Mouse (Mus musculus) neural tube, embryonic 15.5 days (tissue): Measurements from ENCODE around the gene Pla2g4d. TPM values are rescaled to one million over a fixed set of nuclear protein-coding genes. Genes with fewer than 3 reads are reported as not detected.

Experiments used
- ATAC-seq: fragments of 200-750 bp; cut with Nextera tagmentation; 2 replicates; pipeline ENCODE4 v1.8.0; 2017; ENCODE audit warnings: mild to moderate bottlenecking, moderate TSS enrichment, moderate library complexity; ENCODE audit not compliant: low FRiP score
- H3K27ac ChIP-seq: fragments of 300-500 bp; sonication (generic); replicated peaks from 2 replicates; pipeline ENCODE4 v1.5.1; 2015; ENCODE audit warnings: mild to moderate bottlenecking, inconsistent platforms
- H3K27me3 ChIP-seq: fragments of 300-500 bp; sonication (generic); replicated peaks from 2 replicates; pipeline ENCODE4 v1.6.1; 2015; ENCODE audit warnings: inconsistent platforms
- H3K36me3 ChIP-seq: fragments of 300-500 bp; sonication (generic); 2 replicates; pipeline ENCODE4 v1.6.1; 2015; ENCODE audit warnings: inconsistent platforms
- H3K4me1 ChIP-seq: fragments of 300-500 bp; sonication (generic); 2 replicates; pipeline ENCODE4 v1.6.1; 2015; ENCODE audit warnings: inconsistent platforms
- H3K4me2 ChIP-seq: fragments of 300-500 bp; sonication (generic); 2 replicates; pipeline ENCODE4 v1.6.1; 2015; ENCODE audit warnings: inconsistent platforms, mild to moderate bottlenecking, moderate library complexity
- H3K4me3 ChIP-seq: fragments of 300-500 bp; sonication (generic); replicated peaks from 2 replicates; pipeline ENCODE4 v1.5.1; 2015; ENCODE audit warnings: mild to moderate bottlenecking, inconsistent platforms
- H3K9ac ChIP-seq: fragments of 300-500 bp; sonication (generic); replicated peaks from 2 replicates; pipeline ENCODE4 v1.6.1; 2015; ENCODE audit warnings: mild to moderate bottlenecking, inconsistent platforms
- H3K9me3 ChIP-seq: fragments of 300-500 bp; sonication (generic); replicated peaks from 2 replicates; pipeline ENCODE4 v1.6.1; 2016; ENCODE audit warnings: inconsistent platforms
- WGBS: fragments of 180-500 bp; shearing (Covaris S2); methylation state at CpG from one replicate; pipeline ENCODE4 v1.1.7; 2015; ENCODE audit warnings: mixed read lengths; 5-methylcytosine and 5-hydroxymethylcytosine counted together
- polyA plus RNA-seq: library from polyadenylated mRNA; unstranded; fragments of >200 nt; fragmentation: Nextera tagmentation; extraction: Ambion mirVana; gene quantifications from 2 replicates; pipeline ENCODE4 v1.2.1, GENCODE M21; 2015

Gene Pla2g4d
- polyA plus RNA-seq, 1 experiment from 2014 or later, result 0.04 TPM

DNA sequence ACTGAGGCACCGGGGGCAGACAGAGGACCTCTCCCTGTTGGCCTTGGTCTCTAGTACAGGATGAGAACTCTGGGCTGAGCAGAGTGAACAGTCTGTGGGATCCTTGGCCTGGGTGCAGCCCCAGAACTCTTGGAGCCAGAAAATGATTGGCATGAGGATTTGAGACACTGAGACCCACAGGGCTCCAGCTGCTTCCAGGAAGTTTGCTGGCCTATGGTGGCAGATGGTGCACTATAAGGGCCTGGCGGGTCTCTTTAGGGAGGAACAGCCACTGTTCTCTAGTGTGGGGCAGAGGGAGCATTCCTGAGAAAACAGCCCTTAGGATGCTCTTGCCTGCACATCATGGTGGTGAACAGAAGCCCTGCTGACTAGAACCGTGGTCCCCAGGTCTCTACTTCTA lies 596 bp downstream of the Pla2g4d start:
- Histone ChIP-seq H3K36me3 (no peaks in the 10 kb centered on the region), H3K4me1 (no peaks in the 10 kb centered on the region), H3K9ac (no peak overlapping the region), H3K9me3 (no peaks in the 10 kb centered on the region), H3K4me3 (no peak overlapping the region), H3K27me3 (no peaks in the 10 kb centered on the region), H3K27ac (no peak overlapping the region), H3K4me2 (no peak overlapping the region)
- no peak for ATAC-seq
- WGBS, result 86% methylated on average over 3 of the region's 3 CpGs

DNA sequence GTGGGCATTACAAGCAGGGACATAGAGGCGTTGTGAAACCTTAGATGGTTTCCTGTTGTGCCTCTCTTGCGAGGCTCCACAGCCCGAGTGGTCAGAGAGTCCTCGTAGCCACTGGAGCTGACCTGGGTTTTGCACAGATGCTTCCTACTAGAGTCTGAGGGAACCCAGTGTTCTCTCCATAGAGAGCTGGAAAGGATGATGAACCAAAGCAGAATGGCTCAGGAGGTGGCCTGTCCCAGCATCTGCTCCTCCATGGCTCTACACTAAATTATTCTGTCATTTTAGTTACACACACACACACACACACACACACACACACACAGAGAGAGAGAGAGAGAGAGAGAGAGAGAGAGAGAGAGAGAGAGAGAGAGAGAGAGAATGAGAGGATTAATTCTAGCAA lies 3.4 kb downstream of the Pla2g4d start:
- Histone ChIP-seq H3K36me3 (no peaks in the 10 kb centered on the region), H3K27ac (no peak overlapping the region), H3K4me1 (no peaks in the 10 kb centered on the region), H3K9me3 (no peaks in the 10 kb centered on the region), H3K9ac (no peak overlapping the region), H3K27me3 (no peaks in the 10 kb centered on the region), H3K4me2 (no peak overlapping the region), H3K4me3 (no peak overlapping the region)
- WGBS, result 71% methylated on average over 4 of the region's 4 CpGs
- ATAC-seq, result no peak

DNA sequence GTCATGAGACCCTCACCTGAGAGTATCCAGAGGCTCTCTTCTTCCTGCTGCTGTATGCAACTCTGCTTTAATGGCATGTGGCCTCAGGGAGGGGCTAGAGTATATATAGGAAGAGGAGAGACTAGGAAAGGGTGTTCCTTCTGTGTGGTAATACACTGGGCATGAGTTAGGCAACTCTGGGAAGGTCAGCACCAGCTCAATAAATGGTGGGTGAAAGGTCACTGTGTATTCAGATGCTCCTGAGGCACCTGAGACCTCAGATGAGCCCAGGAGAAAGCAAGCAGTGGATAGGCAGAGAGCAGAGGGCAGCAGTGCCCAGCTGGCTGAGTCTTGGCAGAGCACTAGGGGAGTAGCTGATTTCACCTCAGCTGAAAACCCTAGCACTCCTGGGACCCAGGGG lies 4.3 kb downstream of the Pla2g4d start:
- Histone ChIP-seq H3K36me3 (no peaks in the 10 kb centered on the region), H3K4me2 (no peak overlapping the region), H3K9ac (no peak overlapping the region), H3K27ac (no peak overlapping the region), H3K4me3 (no peak overlapping the region), H3K9me3 (no peaks in the 10 kb centered on the region), H3K4me1 (no peaks in the 10 kb centered on the region), H3K27me3 (no peaks in the 10 kb centered on the region)
- no peak for ATAC-seq

DNA sequence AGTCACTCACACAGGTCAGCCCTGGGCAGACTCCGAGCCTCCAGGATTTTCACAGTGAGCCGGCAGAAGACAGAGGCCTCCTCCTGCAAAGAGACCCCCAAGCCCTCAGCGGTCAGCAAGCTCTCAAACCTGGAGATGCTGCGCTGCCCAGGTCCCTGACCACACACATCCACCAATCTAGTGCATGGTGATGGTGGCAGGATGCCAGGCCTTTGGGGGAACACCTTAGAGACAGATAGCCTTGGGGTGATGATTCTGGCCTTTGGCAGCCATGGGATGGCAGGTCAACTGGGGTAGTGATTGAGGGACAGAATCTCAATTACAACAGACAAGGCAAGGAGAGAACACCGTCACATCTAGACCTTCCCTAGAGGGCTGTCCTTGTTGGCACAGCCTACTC lies 4.9 kb downstream of the Pla2g4d start:
- H3K27me3 ChIP-seq, result no peaks in the 10 kb centered on the region
- ATAC-seq, result no peak
- H3K9me3 ChIP-seq, result no peaks in the 10 kb centered on the region
- H3K9ac ChIP-seq, result no peak overlapping the region
- H3K27ac ChIP-seq, result no peak overlapping the region
- H3K4me2 ChIP-seq, result no peak overlapping the region
- WGBS, result 88% methylated on average over 5 of the region's 5 CpGs
- H3K4me3 ChIP-seq, result no peak overlapping the region
- H3K4me1 ChIP-seq, result no peaks in the 10 kb centered on the region
- no peaks in the 10 kb centered on the region for H3K36me3 ChIP-seq

DNA sequence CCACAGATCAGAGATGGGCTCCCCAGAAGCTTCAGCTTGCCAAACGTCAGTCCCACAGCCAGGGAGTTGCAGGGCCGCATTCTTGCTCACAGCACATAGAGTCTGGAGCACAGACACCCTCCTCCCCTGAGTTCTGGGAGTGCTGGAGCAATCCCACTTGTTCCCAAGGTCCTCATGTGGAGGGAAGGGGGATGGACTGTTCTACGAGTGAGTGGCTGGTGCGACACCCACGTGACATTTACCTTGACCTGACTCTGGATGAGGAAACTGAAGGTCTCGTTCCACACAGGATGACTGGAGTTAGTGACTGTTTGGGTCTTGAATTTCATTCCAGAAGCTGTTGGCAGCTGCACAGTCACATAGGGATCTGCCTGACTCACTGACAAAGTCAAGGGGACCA lies 5.4 kb downstream of the Pla2g4d start:
- Histone ChIP-seq H3K27me3 (no peaks in the 10 kb centered on the region), H3K9ac (no peak overlapping the region), H3K9me3 (no peaks in the 10 kb centered on the region), H3K36me3 (no peaks in the 10 kb centered on the region), H3K4me1 (no peaks in the 10 kb centered on the region), H3K4me2 (no peak overlapping the region), H3K4me3 (no peak overlapping the region), H3K27ac (no peak overlapping the region)
- WGBS, result 68% methylated on average over 6 of the region's 6 CpGs
- ATAC-seq, result no peak

DNA sequence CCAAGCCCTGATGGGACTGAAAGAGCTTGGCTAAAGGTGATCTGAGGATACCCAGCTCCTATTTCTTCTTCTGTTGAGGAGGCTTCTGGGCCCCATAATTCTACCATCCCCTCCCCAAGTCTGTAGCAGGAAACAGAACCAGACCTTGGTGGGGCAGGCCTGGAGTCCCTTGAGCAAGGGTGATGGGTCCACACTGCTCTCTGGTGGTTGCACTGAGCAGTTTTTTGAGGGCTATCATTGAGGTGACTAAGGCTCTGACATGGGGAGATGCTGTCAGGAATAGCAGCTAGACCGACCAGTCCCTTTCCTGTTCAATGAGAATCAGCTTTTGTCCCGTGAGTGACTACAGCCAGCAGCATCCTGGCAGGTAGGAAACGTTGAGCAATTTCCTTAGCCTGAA lies 7.8 kb downstream of the Pla2g4d start:
- Histone ChIP-seq H3K9ac (no peak overlapping the region), H3K27ac (no peak overlapping the region), H3K4me3 (no peak overlapping the region), H3K4me2 (no peak overlapping the region), H3K4me1 (no peaks in the 10 kb centered on the region), H3K36me3 (no peaks in the 10 kb centered on the region), H3K27me3 (no peaks in the 10 kb centered on the region), H3K9me3 (no peaks in the 10 kb centered on the region)
- 62% methylated on average over 3 of the region's 3 CpGs for WGBS
- no peak for ATAC-seq

DNA sequence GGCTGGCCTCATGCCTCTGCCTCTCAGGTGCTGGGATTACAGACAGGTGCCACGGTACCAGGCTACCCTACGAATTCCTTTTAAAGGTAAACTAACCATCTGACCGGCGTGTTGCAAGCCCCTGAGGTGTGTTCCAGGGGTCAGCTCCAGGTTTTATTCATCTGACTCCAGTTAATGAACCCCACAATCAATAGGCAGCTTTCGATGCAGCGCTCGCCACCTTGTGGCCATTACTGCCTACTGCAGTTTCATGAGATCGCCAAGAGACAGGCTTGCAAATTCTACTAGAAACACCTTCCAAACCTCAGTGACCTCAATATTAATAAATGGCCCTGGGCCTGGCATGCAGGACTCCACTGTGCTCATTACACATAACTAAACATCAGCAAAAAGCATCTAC lies 9.0 kb downstream of the Pla2g4d start:
- Histone ChIP-seq H3K36me3 (no peaks in the 10 kb centered on the region), H3K4me2 (no peak overlapping the region), H3K9me3 (no peaks in the 10 kb centered on the region), H3K27ac (no peak overlapping the region), H3K4me1 (no peaks in the 10 kb centered on the region), H3K4me3 (no peak overlapping the region), H3K27me3 (no peaks in the 10 kb centered on the region), H3K9ac (no peak overlapping the region)
- ATAC-seq, result no peak; the same call in 1 of the 2 replicates
- 16% methylated on average over 8 of the region's 8 CpGs for WGBS

DNA sequence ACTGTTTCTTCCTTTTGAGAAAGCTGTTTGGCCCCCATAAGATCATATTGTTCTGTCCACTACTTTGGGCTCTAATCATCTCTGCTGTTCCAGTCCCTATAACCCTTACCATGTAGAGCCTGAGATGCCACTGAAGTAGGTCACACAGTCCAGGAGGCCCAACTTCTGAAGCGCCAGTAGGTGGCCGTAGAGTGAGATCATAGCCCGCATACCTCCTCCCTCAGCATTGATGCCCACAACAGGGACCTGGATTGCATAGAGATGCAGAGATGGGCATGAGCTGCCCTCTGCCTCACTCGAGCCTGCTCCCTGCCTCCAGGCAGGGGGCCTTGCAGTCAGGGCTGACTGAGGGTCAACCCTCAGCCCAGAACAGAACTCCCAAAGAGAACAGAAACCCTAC lies 12.0 kb downstream of the Pla2g4d start:
- no peaks in the 10 kb centered on the region for H3K27me3 ChIP-seq
- H3K9ac ChIP-seq, result no peak overlapping the region

DNA sequence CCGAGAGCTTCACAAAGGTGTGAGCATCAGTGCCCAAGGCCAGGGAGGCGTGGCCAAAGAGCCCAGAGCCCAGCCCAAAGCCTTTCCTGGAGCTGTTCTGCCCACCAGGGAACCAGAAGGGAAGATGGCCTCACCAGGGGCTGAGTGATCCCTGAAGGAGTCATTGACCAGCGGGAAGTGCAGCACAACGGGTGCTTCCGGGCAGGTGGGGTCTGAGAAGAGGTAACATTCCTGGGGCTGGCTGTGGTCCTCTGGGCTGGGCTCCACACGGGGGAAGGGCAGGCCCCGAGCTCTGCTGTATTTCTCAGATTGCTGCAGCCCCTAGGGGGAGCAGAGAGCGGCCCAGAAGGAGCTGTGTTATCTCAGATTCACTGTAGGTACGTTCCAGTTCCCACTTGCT lies 20.4 kb downstream of the Pla2g4d start:
- H3K27me3 ChIP-seq, result no peaks in the 10 kb centered on the region
- no peak overlapping the region for H3K9ac ChIP-seq
- no peak overlapping the region for H3K4me3 ChIP-seq
- H3K4me2 ChIP-seq, result peak overlapping the region; percentile 19
- no peaks in the 10 kb centered on the region for H3K9me3 ChIP-seq
- no peaks in the 10 kb centered on the region for H3K36me3 ChIP-seq
- ATAC-seq, result no peak
- no peak overlapping the region for H3K27ac ChIP-seq
- 4% methylated on average over 9 of the region's 9 CpGs for WGBS
- no peaks in the 10 kb centered on the region for H3K4me1 ChIP-seq

More for the DNA sequence above, 12.0 kb downstream of the Pla2g4d start:
- Histone ChIP-seq H3K27ac (no peak overlapping the region), H3K4me2 (no peak overlapping the region), H3K36me3 (no peaks in the 10 kb centered on the region), H3K4me1 (no peaks in the 10 kb centered on the region), H3K9me3 (no peaks in the 10 kb centered on the region), H3K4me3 (no peak overlapping the region)
- ATAC-seq, result no peak
- 78% methylated on average over 4 of the region's 4 CpGs for WGBS

DNA sequence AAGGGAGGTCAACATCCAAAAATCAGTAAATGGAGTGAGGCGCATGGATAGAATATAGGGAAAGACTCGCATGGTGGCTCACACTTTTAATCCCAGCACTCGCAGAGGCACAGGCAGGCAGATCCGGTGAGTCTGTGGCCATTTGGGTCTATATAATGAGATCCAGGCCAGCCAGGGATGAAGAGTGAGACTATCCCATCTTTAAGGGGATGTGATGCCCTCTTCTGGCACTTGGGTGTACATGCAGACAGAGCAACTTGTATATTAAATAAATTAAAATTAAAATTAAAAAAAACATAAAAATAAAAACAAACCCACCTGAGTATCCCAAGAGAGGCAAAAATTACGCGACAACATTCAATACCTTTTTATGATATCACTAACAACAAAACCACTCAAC lies 23.5 kb downstream of the Pla2g4d start:
- no peaks in the 10 kb centered on the region for H3K27me3 ChIP-seq
- H3K4me2 ChIP-seq, result no peak overlapping the region
- ATAC-seq, result no peak
- H3K4me1 ChIP-seq, result no peaks in the 10 kb centered on the region
- H3K4me3 ChIP-seq, result no peak overlapping the region
- 71% methylated on average over 6 of the region's 6 CpGs for WGBS
- no peaks in the 10 kb centered on the region for H3K9me3 ChIP-seq
- no peak overlapping the region for H3K27ac ChIP-seq
- no peaks in the 10 kb centered on the region for H3K36me3 ChIP-seq
- H3K9ac ChIP-seq, result no peak overlapping the region

DNA sequence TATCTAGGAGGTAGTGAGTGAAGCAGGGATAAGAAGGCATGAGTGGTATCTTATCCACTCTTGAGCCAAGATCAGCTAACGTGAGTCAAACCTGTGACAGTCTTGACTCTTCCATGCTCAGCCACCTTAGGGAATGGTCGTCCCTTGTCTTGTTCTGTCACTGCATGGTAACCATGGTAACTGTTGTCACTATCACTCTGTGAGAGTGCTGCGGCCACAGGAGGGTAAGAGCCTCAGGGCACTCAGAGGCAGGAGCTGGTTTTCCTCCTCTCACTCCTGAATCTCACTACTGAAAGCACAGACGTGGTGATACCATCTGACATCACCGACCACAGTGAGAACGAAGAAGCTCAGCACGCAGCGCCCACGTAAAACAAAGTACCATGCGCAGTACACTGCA lies 24.1 kb downstream of the Pla2g4d start:
- Histone ChIP-seq H3K4me3 (no peak overlapping the region), H3K36me3 (no peaks in the 10 kb centered on the region), H3K4me1 (no peaks in the 10 kb centered on the region), H3K9ac (no peak overlapping the region), H3K4me2 (no peak overlapping the region), H3K9me3 (no peaks in the 10 kb centered on the region), H3K27ac (no peak overlapping the region), H3K27me3 (no peaks in the 10 kb centered on the region)
- no peak for ATAC-seq
- WGBS, result 61% methylated on average over 10 of the region's 10 CpGs

DNA sequence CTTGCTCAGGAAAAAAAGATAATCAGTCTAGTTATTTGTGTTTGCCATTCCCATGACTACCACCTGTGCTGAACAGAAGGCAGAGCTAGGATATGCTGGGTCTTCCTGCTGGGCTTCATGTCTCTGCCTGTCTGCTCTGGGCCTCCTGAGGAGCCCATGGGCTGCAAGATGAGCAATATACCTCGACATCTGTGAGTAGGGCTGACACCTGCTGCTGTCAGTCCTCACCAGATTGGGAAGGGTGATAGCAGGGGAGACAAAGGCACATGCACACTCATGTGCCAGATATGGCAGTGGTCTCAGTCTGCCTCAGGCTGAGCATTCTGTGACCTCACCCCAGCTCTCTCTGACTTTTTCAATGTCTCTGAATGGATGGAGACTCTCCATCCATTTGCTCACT lies 26.1 kb downstream of the Pla2g4d start:
- ATAC-seq, result no peak
- Histone ChIP-seq H3K27ac (no peak overlapping the region), H3K4me2 (no peak overlapping the region), H3K27me3 (no peaks in the 10 kb centered on the region), H3K9ac (no peak overlapping the region), H3K36me3 (no peaks in the 10 kb centered on the region), H3K4me1 (no peaks in the 10 kb centered on the region), H3K4me3 (no peak overlapping the region), H3K9me3 (no peaks in the 10 kb centered on the region)
- 50% methylated on average over 1 of the region's 1 CpGs for WGBS

DNA sequence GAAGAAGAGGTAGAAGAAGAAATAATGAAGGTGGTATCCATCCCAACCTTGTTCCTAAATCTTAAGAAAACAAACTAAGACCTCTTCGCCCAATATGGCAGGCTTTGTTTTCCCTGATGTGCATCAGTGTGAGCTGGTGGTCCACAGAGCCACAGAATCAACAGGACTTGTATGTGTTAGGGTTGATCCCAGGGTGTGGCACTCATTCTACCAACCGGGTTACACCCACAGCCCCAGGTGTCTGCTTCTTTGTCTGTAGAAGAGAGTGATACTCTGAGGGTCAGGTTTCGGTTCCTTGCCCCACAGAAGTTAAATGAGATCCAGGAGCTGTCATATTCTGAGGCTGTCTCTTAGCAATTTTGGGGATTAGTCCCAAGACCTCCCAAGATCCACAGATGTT lies 27.7 kb downstream of the Pla2g4d start:
- no peaks in the 10 kb centered on the region for H3K4me1 ChIP-seq
- no peak overlapping the region for H3K27ac ChIP-seq
- no peak overlapping the region for H3K9ac ChIP-seq
- no peak overlapping the region for H3K4me3 ChIP-seq
- no peaks in the 10 kb centered on the region for H3K27me3 ChIP-seq
- H3K36me3 ChIP-seq, result no peaks in the 10 kb centered on the region
- H3K4me2 ChIP-seq, result no peak overlapping the region
- ATAC-seq, result no peak
- no peaks in the 10 kb centered on the region for H3K9me3 ChIP-seq
- 78% methylated on average over 3 of the region's 3 CpGs for WGBS
